ENCODE assay signal across 10 mouse cellular contexts in genomic region chr10:95193875-95194281, GRCm38 (mm10).
DNase-seq lines count a peak whose midpoint lies in the region; ATAC-seq and TF ChIP-seq lines count a peak whose summit lies in the region.
"Had no signal": no experiment of that assay in that cellular context is flagged by ENCODE, and none has a peak within 500 bp of the region (broad histone marks: within the 10 kb centered on the region; RNA-seq: fewer than 3 reads in every experiment).

No protein-coding gene starts in this region.

- no peaks in the 10 kb centered on the region for H3K36me3 ChIP-seq in embryonic facial prominence, embryonic 12.5 days
- no peaks in the 10 kb centered on the region for H3K36me3 ChIP-seq in lung, embryonic 15.5 days
- H3K36me3 ChIP-seq: forebrain, embryonic 15.5 days had no signal

- peak overlapping the region; percentile 60 for H3K4me3 ChIP-seq in gastrocnemius, adult 2 months
- H3K4me3 ChIP-seq in embryonic facial prominence, embryonic 12.5 days = no peak overlapping the region
- H3K4me3 ChIP-seq in lung, embryonic 15.5 days = no peak overlapping the region
- H3K4me3 ChIP-seq: forebrain, embryonic 15.5 days had no signal

- peak overlapping the region; percentile 76 for H3K27ac ChIP-seq in gastrocnemius, adult 2 months
- H3K27ac ChIP-seq in embryonic facial prominence, embryonic 12.5 days = no peak overlapping the region
- peak overlapping the region; percentile 46; the same call in 1 of the 2 replicates for H3K27ac ChIP-seq in lung, embryonic 15.5 days
- H3K27ac ChIP-seq: forebrain, embryonic 15.5 days had no signal

- TF ChIP-seq CTCF in gastrocnemius, adult 2 months (IDR thresholded peaks at IDR 0.05) = no peak

- peaks cover 15% of the 10 kb centered on the region for H3K4me1 ChIP-seq in embryonic facial prominence, embryonic 12.5 days
- peaks cover 40% of the 10 kb centered on the region for H3K4me1 ChIP-seq in lung, embryonic 15.5 days
- H3K4me1 ChIP-seq: forebrain, embryonic 15.5 days had no signal

- no peak overlapping the region for H3K9ac ChIP-seq in embryonic facial prominence, embryonic 12.5 days
- no peak overlapping the region for H3K9ac ChIP-seq in lung, embryonic 15.5 days
- H3K9ac ChIP-seq: forebrain, embryonic 15.5 days had no signal

- no peaks in the 10 kb centered on the region for H3K27me3 ChIP-seq in embryonic facial prominence, embryonic 12.5 days
- no peaks in the 10 kb centered on the region for H3K27me3 ChIP-seq in lung, embryonic 15.5 days
- H3K27me3 ChIP-seq: forebrain, embryonic 15.5 days had no signal

- no peak for ATAC-seq in embryonic facial prominence, embryonic 12.5 days (ENCODE audit: insufficient number of reproducible peaks, insufficient read depth, low FRiP score, low TSS enrichment)
- ATAC-seq in lung, embryonic 15.5 days (ENCODE audit: borderline replicate concordance, extremely low read depth, low FRiP score, low TSS enrichment) = no peak
- ATAC-seq: forebrain, embryonic 15.5 days had no signal

- no peaks in the 10 kb centered on the region for H3K9me3 ChIP-seq in embryonic facial prominence, embryonic 12.5 days
- H3K9me3 ChIP-seq in lung, embryonic 15.5 days = no peaks in the 10 kb centered on the region
- H3K9me3 ChIP-seq: forebrain, embryonic 15.5 days had no signal

- no peak for DNase-seq in gastrocnemius, adult 2 months
- DNase-seq in gastrocnemius, postnatal 4 days (ENCODE audit: low spot score in 2 of 2) = no peak
- DNase-seq in induced T-regulatory cell, adult 2 months (ENCODE audit: low read depth) = peak; percentile 81
- no peak for DNase-seq in left cerebral cortex, postnatal 25 days (ENCODE audit: low spot score in 2 of 2)
- no peak for DNase-seq in cerebellum, adult 8-10 months
- DNase-seq in right cerebral cortex, postnatal 25 days = no peak
- DNase-seq: left cerebral cortex, postnatal 4 days had no signal

- WGBS in embryonic facial prominence, embryonic 12.5 days = 27% methylated on average over 11 of the region's 11 CpGs
- WGBS in lung, embryonic 15.5 days = 34% methylated on average over 11 of the region's 11 CpGs

- intact Hi-C loops in gastrocnemius, adult 2 months (cut with DNase I) = no loop called here
- intact Hi-C loops in left cerebral cortex, postnatal 25 days (cut with DNase I) = no loop called here

- H3K4me2 ChIP-seq in embryonic facial prominence, embryonic 12.5 days (replicated peaks) = peak overlapping the region; percentile 37
- H3K4me2 ChIP-seq in lung, embryonic 15.5 days = peak overlapping the region; percentile 30
- H3K4me2 ChIP-seq: forebrain, embryonic 15.5 days had no signal
